Mouse (Mus musculus) MEL (cell line): Measurements from ENCODE around the gene Gm5294. TPM values are rescaled to one million over a fixed set of nuclear protein-coding genes. Genes with fewer than 3 reads are reported as not detected.
A peak's percentile ranks its signal among the peaks of the same experiment; 100 is the strongest.

Source experiments
- DNase-seq: peaks from one replicate; pipeline ENCODE4 v3.0.0; 2011; ENCODE audit warnings: low read depth, low spot score
- H3K27ac ChIP-seq: 2 replicates; pipeline ENCODE4 v1.5.1; 2012; ENCODE audit warnings: low read depth, mild to moderate bottlenecking, control low read depth, low read length, moderate library complexity; ENCODE audit not compliant: control insufficient read depth
- H3K27me3 ChIP-seq, 2 experiments: fragments of 150-350 bp in 1 of 2; sonication (generic) in 1 of 2; 2 replicates each; pipeline ENCODE4 v1.6.1; 2012; ENCODE audit warnings: low read length in 2 of 2, mild to moderate bottlenecking in 2 of 2, improper control_type of control experiment in 1 of 2, moderate library complexity in 1 of 2; ENCODE audit not compliant: insufficient read depth in 2 of 2, control insufficient read depth in 1 of 2
- H3K36me3 ChIP-seq, 2 experiments: 2 replicates each; pipeline ENCODE4 v1.6.1; 2012 to 2014; ENCODE audit warnings: low read length in 2 of 2, improper control_type of control experiment in 1 of 2, inconsistent platforms in 1 of 2, mild to moderate bottlenecking in 1 of 2; ENCODE audit not compliant: insufficient read depth in 2 of 2, control insufficient read depth in 1 of 2
- H3K4me1 ChIP-seq, 2 experiments: fragments of 150-350 bp in 1 of 2; sonication (generic) in 1 of 2; 2 replicates each; pipeline ENCODE4 v1.6.1; 2012; ENCODE audit warnings: low read length in 2 of 2, improper control_type of control experiment in 1 of 2, mild to moderate bottlenecking in 1 of 2; ENCODE audit not compliant: insufficient read depth in 2 of 2, control insufficient read depth in 1 of 2
- H3K4me3 ChIP-seq, 2 experiments: fragments of 150-350 bp in 1 of 2; sonication (generic) in 1 of 2; 2 replicates each; pipeline ENCODE4 v1.5.1; 2012; ENCODE audit warnings: low read depth in 2 of 2, low read length in 2 of 2, mild to moderate bottlenecking in 2 of 2, moderate library complexity in 2 of 2, control low read depth in 1 of 2, improper control_type of control experiment in 1 of 2; ENCODE audit not compliant: control insufficient read depth in 1 of 2, insufficient read depth in 1 of 2
- H3K79me2 ChIP-seq: 2 replicates; pipeline ENCODE4 v1.6.1; 2012; ENCODE audit warnings: mild to moderate bottlenecking, low read length, moderate library complexity; ENCODE audit not compliant: control insufficient read depth, poor library complexity, insufficient read depth
- H3K9ac ChIP-seq: 2 replicates; pipeline ENCODE4 v1.6.1; 2012; ENCODE audit warnings: low read depth, mild to moderate bottlenecking, control low read depth, low read length, moderate library complexity; ENCODE audit not compliant: control insufficient read depth, poor library complexity, severe bottlenecking
- H3K9me3 ChIP-seq: fragments of 150-350 bp; sonication (generic); replicated peaks from 2 replicates; pipeline ENCODE4 v1.6.1; 2012; ENCODE audit warnings: mild to moderate bottlenecking, low read length, improper control_type of control experiment, moderate library complexity; ENCODE audit not compliant: insufficient read depth
- BHLHE40 ChIP-seq: IDR thresholded peaks from 2 replicates; pipeline ENCODE4 v1.6.1; 2012; ENCODE audit warnings: low read depth, mild to moderate bottlenecking, inconsistent platforms, low read length, improper control_type of control experiment, borderline replicate concordance
- CHD1 ChIP-seq: IDR thresholded peaks from 2 replicates; pipeline ENCODE4 v1.6.1; 2012; ENCODE audit warnings: low read depth, mild to moderate bottlenecking, inconsistent platforms, low read length, improper control_type of control experiment
- CHD2 ChIP-seq: IDR thresholded peaks from 2 replicates; pipeline ENCODE4 v1.6.1; 2011; ENCODE audit warnings: low read length, improper control_type of control experiment
- ELF1 ChIP-seq: IDR thresholded peaks from 2 replicates; pipeline ENCODE4 v1.6.1; 2014; ENCODE audit warnings: low read depth, mild to moderate bottlenecking, inconsistent platforms, low read length, improper control_type of control experiment, moderate library complexity
- EP300 ChIP-seq, 2 experiments: IDR thresholded peaks; 2 replicates each; pipeline ENCODE4 v1.6.1; 2011; ENCODE audit warnings: improper control_type of control experiment in 2 of 2, low read length in 2 of 2, low read depth in 1 of 2, mild to moderate bottlenecking in 1 of 2
- GABPA ChIP-seq: IDR thresholded peaks from 2 replicates; pipeline ENCODE4 v1.6.1; 2012; ENCODE audit warnings: low read depth, mild to moderate bottlenecking, inconsistent platforms, low read length, improper control_type of control experiment, moderate library complexity
- JUND ChIP-seq: IDR thresholded peaks from 2 replicates; pipeline ENCODE4 v1.6.1; 2011; ENCODE audit warnings: low read depth, mild to moderate bottlenecking, improper control_type of control experiment, low read length
- KAT2A ChIP-seq: conservative IDR thresholded peaks from 2 replicates; pipeline ENCODE4 v1.6.1; 2012; ENCODE audit warnings: low read depth, low read length, improper control_type of control experiment, inconsistent platforms
- MAX ChIP-seq: IDR thresholded peaks from 2 replicates; pipeline ENCODE4 v1.6.1; 2011; ENCODE audit warnings: low read length, improper control_type of control experiment
- MAZ ChIP-seq: IDR thresholded peaks from 2 replicates; pipeline ENCODE4 v1.6.1; 2012; ENCODE audit warnings: low read depth, mild to moderate bottlenecking, inconsistent platforms, low read length, improper control_type of control experiment
- MEF2A ChIP-seq: IDR thresholded peaks from 2 replicates; pipeline ENCODE4 v1.6.1; 2014; ENCODE audit warnings: low read depth, mild to moderate bottlenecking, inconsistent platforms, low read length, improper control_type of control experiment; ENCODE audit not compliant: poor library complexity, insufficient replicate concordance, severe bottlenecking; ENCODE audit errors: extremely low read depth
- MXI1 ChIP-seq: IDR thresholded peaks from 2 replicates; pipeline ENCODE4 v1.6.1; 2011; ENCODE audit warnings: mild to moderate bottlenecking, low read depth, low read length, improper control_type of control experiment
- MYC ChIP-seq: IDR thresholded peaks from 2 replicates; pipeline ENCODE4 v1.6.1; 2011; ENCODE audit warnings: low read depth, mild to moderate bottlenecking, low read length, improper control_type of control experiment, moderate library complexity
- POLR2A ChIP-seq, 2 experiments: IDR thresholded peaks; 2 replicates each; pipeline ENCODE4 v1.6.1; 2011 to 2012; ENCODE audit warnings: low read length in 2 of 2, mild to moderate bottlenecking in 2 of 2, control low read depth in 1 of 2, improper control_type of control experiment in 1 of 2, low read depth in 1 of 2, moderate library complexity in 1 of 2; ENCODE audit not compliant: control insufficient read depth in 1 of 2, insufficient read depth in 1 of 2, poor library complexity in 1 of 2
- POLR2AphosphoS2 ChIP-seq: IDR thresholded peaks from 2 replicates; pipeline ENCODE4 v1.6.1; 2011; ENCODE audit warnings: low read length, improper control_type of control experiment
- RAD21 ChIP-seq: IDR thresholded peaks from 2 replicates; pipeline ENCODE4 v1.6.1; 2011; ENCODE audit warnings: mild to moderate bottlenecking, low read depth, low read length, improper control_type of control experiment
- RCOR1 ChIP-seq: IDR thresholded peaks from 2 replicates; pipeline ENCODE4 v1.6.1; 2012; ENCODE audit warnings: low read depth, mild to moderate bottlenecking, inconsistent platforms, low read length, improper control_type of control experiment
- SIN3A ChIP-seq: IDR thresholded peaks from 2 replicates; pipeline ENCODE4 v1.6.1; 2012; ENCODE audit warnings: low read length, improper control_type of control experiment, inconsistent platforms
- TAL1 ChIP-seq: IDR thresholded peaks from 2 replicates; pipeline ENCODE4 v1.6.1; 2012; ENCODE audit warnings: mild to moderate bottlenecking, inconsistent platforms, low read length, moderate library complexity, mixed read lengths
- TBP ChIP-seq: IDR thresholded peaks from 2 replicates; pipeline ENCODE4 v1.8.0; 2011; ENCODE audit warnings: low read depth, low read length, improper control_type of control experiment
- USF1 ChIP-seq: IDR thresholded peaks from 2 replicates; pipeline ENCODE4 v1.6.1; 2014; ENCODE audit warnings: low read depth, mild to moderate bottlenecking, inconsistent platforms, low read length, improper control_type of control experiment, moderate library complexity
- ZC3H11A ChIP-seq: IDR thresholded peaks from 2 replicates; pipeline ENCODE4 v1.6.1; 2012; ENCODE audit warnings: low read depth, mild to moderate bottlenecking, inconsistent platforms, low read length, improper control_type of control experiment
- ZKSCAN1 ChIP-seq: IDR thresholded peaks from 2 replicates; pipeline ENCODE4 v1.6.1; 2012; ENCODE audit warnings: low read depth, mild to moderate bottlenecking, inconsistent platforms, low read length, improper control_type of control experiment, moderate library complexity
- ZMIZ1 ChIP-seq: IDR thresholded peaks from 2 replicates; pipeline ENCODE4 v1.6.1; 2012; ENCODE audit warnings: low read depth, mild to moderate bottlenecking, inconsistent platforms, low read length, improper control_type of control experiment, moderate library complexity
- ZNF384 ChIP-seq: IDR thresholded peaks from 2 replicates; pipeline ENCODE4 v1.6.1; 2012; ENCODE audit warnings: low read depth, mild to moderate bottlenecking, inconsistent platforms, low read length, improper control_type of control experiment
- polyA plus RNA-seq, 2 experiments: library from polyadenylated mRNA; stranded (reverse) in 1 of 2; unstranded in 1 of 2; fragments of >175 nt in 1 of 2; fragments of >200 nt in 1 of 2; gene quantifications; 2 replicates each; pipeline versions ENCODE4 v1.2.1 to v1.2.4; 2012; ENCODE audit warnings: low replicate concordance in 2 of 2, low read depth in 1 of 2; ENCODE audit not compliant: insufficient read length in 2 of 2, insufficient read depth in 1 of 2, missing spikeins in 1 of 2
- total RNA-seq: library from RNA; depleted of rRNA; stranded (reverse); fragments of 300-350 nt; gene quantifications from 2 replicates; pipeline ENCODE4 v1.2.3, GENCODE M21; 2012

The Gm5294 gene
- total and polyA plus RNA-seq, 3 experiments: not detected

- Histone ChIP-seq H3K4me3 (no peak overlapping the region), H3K79me2 (no peaks in the 10 kb centered on the region), H3K27ac (no peak overlapping the region), H3K4me1 (no peaks in the 10 kb centered on the region), H3K9ac (no peak overlapping the region), H3K9me3 (no peaks in the 10 kb centered on the region), H3K27me3 (no peaks in the 10 kb centered on the region), H3K36me3 (no peaks in the 10 kb centered on the region)
- TF ChIP-seq JUND: no peak
- no peak for TF ChIP-seq TAL1
- no peak for TF ChIP-seq KAT2A
- TF ChIP-seq MYC: no peak
- DNase-seq: no peak
These were observed 30.6 kb downstream of the Gm5294 start for GRCm38 (mm10) chr5:138850462-138850844.

- Histone ChIP-seq H3K4me1 (no peaks in the 10 kb centered on the region), H3K4me3 (no peak overlapping the region), H3K27me3 (no peaks in the 10 kb centered on the region), H3K79me2 (no peaks in the 10 kb centered on the region), H3K27ac (no peak overlapping the region), H3K9ac (no peak overlapping the region), H3K9me3 (no peaks in the 10 kb centered on the region), H3K36me3 (no peaks in the 10 kb centered on the region)
- no peak for DNase-seq
- TF ChIP-seq SIN3A (no peak), GABPA (no peak), TBP (no peak), MYC (no peak), CHD1 (no peak), MEF2A (no peak), ELF1 (no peak), JUND (no peak), EP300 (IDR thresholded peaks at IDR 0.05; ENCODE audit: low read depth in 1 of 2, low read length in 2 of 2) (no peak), MXI1 (no peak), KAT2A (no peak), BHLHE40 (no peak), CHD2 (no peak), ZKSCAN1 (no peak)
These were observed 31.5 kb downstream of the Gm5294 start for GRCm38 (mm10) chr5:138851296-138851780.

GRCm38 (mm10) chr5:138852151-138852550, 32.3 kb downstream of the Gm5294 start:
- no peaks in the 10 kb centered on the region for H3K36me3 ChIP-seq

More at GRCm38 (mm10) chr5:138852151-138852550, 32.3 kb downstream of the Gm5294 start:
- Histone ChIP-seq H3K9ac (no peak overlapping the region), H3K4me1 (no peaks in the 10 kb centered on the region), H3K27ac (no peak overlapping the region), H3K79me2 (no peaks in the 10 kb centered on the region), H3K9me3 (no peaks in the 10 kb centered on the region), H3K27me3 (no peaks in the 10 kb centered on the region), H3K4me3 (no peak overlapping the region)
- TF ChIP-seq ZKSCAN1 (no peak), KAT2A (no peak), POLR2AphosphoS2 (no peak), RAD21 (no peak), CHD1 (no peak), TBP (no peak), USF1 (no peak), MXI1 (no peak), MAZ (no peak), ZC3H11A (no peak), MAX (no peak), RCOR1 (no peak), ZNF384 (no peak), POLR2A (IDR thresholded peaks at IDR 0.05; ENCODE audit: control insufficient read depth in 1 of 2, insufficient read depth in 1 of 2, low read depth in 1 of 2, low read length in 2 of 2, poor library complexity in 1 of 2) (no peak), ZMIZ1 (no peak), BHLHE40 (no peak)
- peak; percentile 5 for DNase-seq
